Mouse (Mus musculus): Measurements from ENCODE around the gene Zfp467. TPM values are rescaled to one million over a fixed set of nuclear protein-coding genes. Genes with fewer than 3 reads are reported as not detected.

Zfp467 gene
- polyA plus RNA-seq, 1 experiment = 42.1 TPM

GRCm38 (mm10) chr6:48466715-48467114 lies 21.1 kb upstream of the Zfp467 start:
- H3K4me1 ChIP-seq (ENCODE audit: control insufficient read depth, insufficient read depth, low read length) = no peaks in the 10 kb centered on the region
- WGBS = 49% methylated on average over 6 of the region's 6 CpGs
- H3K4me3 ChIP-seq (replicated peaks; ENCODE audit: extremely low read depth, low read depth, low read length) = no peak overlapping the region
- TF ChIP-seq POLR2A (IDR thresholded peaks at IDR 0.05; ENCODE audit: borderline replicate concordance, extremely low read depth, low read depth, low read length) = no peak
- no peak for TF ChIP-seq CTCF (IDR thresholded peaks at IDR 0.05; ENCODE audit: insufficient read depth, low read length)
- no peak for DNase-seq

- Histone ChIP-seq H3K4me3 (replicated peaks; ENCODE audit: extremely low read depth, low read depth, low read length) (no peak overlapping the region), H3K4me1 (ENCODE audit: control insufficient read depth, insufficient read depth, low read length) (no peaks in the 10 kb centered on the region)
- 84% methylated on average over 13 of the region's 13 CpGs for WGBS
- no peak for DNase-seq
- TF ChIP-seq POLR2A (IDR thresholded peaks at IDR 0.05; ENCODE audit: borderline replicate concordance, extremely low read depth, low read depth, low read length) (no peak), CTCF (IDR thresholded peaks at IDR 0.05; ENCODE audit: insufficient read depth, low read length) (no peak)
Observed at GRCm38 (mm10) chr6:48464966-48465679, 19.5 kb upstream of the Zfp467 start.

GRCm38 (mm10) chr6:48452771-48453170 lies 7.1 kb upstream of the Zfp467 start:
- DNase-seq = no peak
- WGBS = 70% methylated on average over 3 of the region's 3 CpGs

GRCm38 (mm10) chr6:48452151-48452550 lies 6.5 kb upstream of the Zfp467 start:
- 89% methylated on average over 1 of the region's 1 CpGs for WGBS
- no peak for DNase-seq
- no peak for TF ChIP-seq POLR2A (IDR thresholded peaks at IDR 0.05; ENCODE audit: borderline replicate concordance, extremely low read depth, low read depth, low read length)
- TF ChIP-seq CTCF (IDR thresholded peaks at IDR 0.05; ENCODE audit: insufficient read depth, low read length) = no peak
- H3K4me3 ChIP-seq (replicated peaks; ENCODE audit: extremely low read depth, low read depth, low read length) = no peak overlapping the region
- no peaks in the 10 kb centered on the region for H3K4me1 ChIP-seq (ENCODE audit: control insufficient read depth, insufficient read depth, low read length)

More at GRCm38 (mm10) chr6:48452771-48453170, 7.1 kb upstream of the Zfp467 start:
- TF ChIP-seq POLR2A (IDR thresholded peaks at IDR 0.05; ENCODE audit: borderline replicate concordance, extremely low read depth, low read depth, low read length) = no peak
- no peak for TF ChIP-seq CTCF (IDR thresholded peaks at IDR 0.05; ENCODE audit: insufficient read depth, low read length)
- Histone ChIP-seq H3K4me1 (ENCODE audit: control insufficient read depth, insufficient read depth, low read length) (no peaks in the 10 kb centered on the region), H3K4me3 (replicated peaks; ENCODE audit: extremely low read depth, low read depth, low read length) (no peak overlapping the region)

GRCm38 (mm10) chr6:48448527-48448926 lies 2.9 kb upstream of the Zfp467 start:
- no peak for TF ChIP-seq CTCF (IDR thresholded peaks at IDR 0.05; ENCODE audit: insufficient read depth, low read length)
- no peak for TF ChIP-seq POLR2A (IDR thresholded peaks at IDR 0.05; ENCODE audit: borderline replicate concordance, extremely low read depth, low read depth, low read length)
- DNase-seq = no peak
- no peaks in the 10 kb centered on the region for H3K4me1 ChIP-seq (ENCODE audit: control insufficient read depth, insufficient read depth, low read length)
- no peak overlapping the region for H3K4me3 ChIP-seq (replicated peaks; ENCODE audit: extremely low read depth, low read depth, low read length)
- 33% methylated on average over 7 of the region's 7 CpGs for WGBS

GRCm38 (mm10) chr6:48447929-48448328 lies 2.3 kb upstream of the Zfp467 start, which contains the start of gene Sspo:
TSS of gene Sspo (plus strand) at chr6:48448229.
- 96% methylated on average over 1 of the region's 1 CpGs for WGBS
- TF ChIP-seq CTCF (IDR thresholded peaks at IDR 0.05; ENCODE audit: insufficient read depth, low read length) (no peak), POLR2A (IDR thresholded peaks at IDR 0.05; ENCODE audit: borderline replicate concordance, extremely low read depth, low read depth, low read length) (no peak)

GRCm38 (mm10) chr6:48446896-48447295 lies 1.3 kb upstream of the Zfp467 start:
- TF ChIP-seq CTCF (IDR thresholded peaks at IDR 0.05; ENCODE audit: insufficient read depth, low read length) (no peak), POLR2A (IDR thresholded peaks at IDR 0.05; ENCODE audit: borderline replicate concordance, extremely low read depth, low read depth, low read length) (no peak)
- no peak overlapping the region for H3K4me3 ChIP-seq (replicated peaks; ENCODE audit: extremely low read depth, low read depth, low read length)
- WGBS = 81% methylated on average over 3 of the region's 3 CpGs
- H3K4me1 ChIP-seq (ENCODE audit: control insufficient read depth, insufficient read depth, low read length) = no peaks in the 10 kb centered on the region
- DNase-seq = no peak

More at GRCm38 (mm10) chr6:48447929-48448328, 2.3 kb upstream of the Zfp467 start, which contains the start of gene Sspo:
- Histone ChIP-seq H3K4me1 (ENCODE audit: control insufficient read depth, insufficient read depth, low read length) (no peaks in the 10 kb centered on the region), H3K4me3 (replicated peaks; ENCODE audit: extremely low read depth, low read depth, low read length) (no peak within 1 kb of the TSS)
- no peak for DNase-seq

GRCm38 (mm10) chr6:48446256-48446655 lies 631 bp upstream of the Zfp467 start:
- H3K4me3 ChIP-seq (replicated peaks; ENCODE audit: extremely low read depth, low read depth, low read length) = no peak overlapping the region
- no peaks in the 10 kb centered on the region for H3K4me1 ChIP-seq (ENCODE audit: control insufficient read depth, insufficient read depth, low read length)
- DNase-seq = no peak
- TF ChIP-seq CTCF (IDR thresholded peaks at IDR 0.05; ENCODE audit: insufficient read depth, low read length) (no peak), POLR2A (IDR thresholded peaks at IDR 0.05; ENCODE audit: borderline replicate concordance, extremely low read depth, low read depth, low read length) (no peak)
- WGBS = 46% methylated on average over 3 of the region's 3 CpGs

GRCm38 (mm10) chr6:48444310-48445180 lies 1.1 kb downstream of the Zfp467 start:
- 0% methylated on average over 30 of the region's 34 CpGs for WGBS
- no peak for TF ChIP-seq CTCF (IDR thresholded peaks at IDR 0.05; ENCODE audit: insufficient read depth, low read length)
- TF ChIP-seq POLR2A (IDR thresholded peaks at IDR 0.05; ENCODE audit: borderline replicate concordance, extremely low read depth, low read depth, low read length) = no peak
- H3K4me1 ChIP-seq (ENCODE audit: control insufficient read depth, insufficient read depth, low read length) = no peaks in the 10 kb centered on the region
- peak; percentile 66 for DNase-seq
- H3K4me3 ChIP-seq (replicated peaks; ENCODE audit: extremely low read depth, low read depth, low read length) = peak overlapping the region; percentile 89
